Mouse (Mus musculus): ENCODE measurements at regions not wholly inside any gene's neighbourhood (a gene's known extent, or its start where the extent isn't known, plus 50 kb on each side); places are given as distances from the start of the nearest gene placed in this dataset.
A peak's percentile ranks its signal among the peaks of the same experiment; 100 is the strongest.

GRCm38 (mm10) chr2:73991818-73992217 is 80.7 kb upstream of the Atp5g3 start:
- DNase-seq (ENCODE audit: low spot score in 2 of 2): no peak

GRCm38 (mm10) chr2:73987441-73988105 is 76.4 kb upstream of the Atp5g3 start:
- peak; percentile 13 to 37 for DNase-seq (ENCODE audit: low spot score in 2 of 2)

GRCm38 (mm10) chr2:73985911-73986250 is 74.8 kb upstream of the Atp5g3 start:
- no peak for DNase-seq (ENCODE audit: low spot score in 2 of 2)

GRCm38 (mm10) chr2:73985238-73985910 is 74.2 kb upstream of the Atp5g3 start:
- DNase-seq (ENCODE audit: low spot score in 2 of 2): no peak

- DNase-seq (ENCODE audit: low spot score in 2 of 2): no peak
Measured at GRCm38 (mm10) chr2:73983166-73983565, 72.0 kb upstream of the Atp5g3 start.

GRCm38 (mm10) chr2:73978072-73978471 is 66.9 kb upstream of the Atp5g3 start:
- no peak for DNase-seq (ENCODE audit: low spot score in 2 of 2)

- no peak for DNase-seq (ENCODE audit: low spot score in 2 of 2)
Measured at GRCm38 (mm10) chr2:73973774-73974173, 62.6 kb upstream of the Atp5g3 start.

- DNase-seq (ENCODE audit: low spot score in 2 of 2): no peak
Measured at GRCm38 (mm10) chr2:73967618-73968017, 56.5 kb upstream of the Atp5g3 start.

GRCm38 (mm10) chr2:73965595-73965994 is 54.5 kb upstream of the Atp5g3 start:
- DNase-seq (ENCODE audit: low spot score in 2 of 2): peak; percentile 44 to 63

All from right cerebral cortex, adult 2 months (tissue).